In the genomic region with DNA sequence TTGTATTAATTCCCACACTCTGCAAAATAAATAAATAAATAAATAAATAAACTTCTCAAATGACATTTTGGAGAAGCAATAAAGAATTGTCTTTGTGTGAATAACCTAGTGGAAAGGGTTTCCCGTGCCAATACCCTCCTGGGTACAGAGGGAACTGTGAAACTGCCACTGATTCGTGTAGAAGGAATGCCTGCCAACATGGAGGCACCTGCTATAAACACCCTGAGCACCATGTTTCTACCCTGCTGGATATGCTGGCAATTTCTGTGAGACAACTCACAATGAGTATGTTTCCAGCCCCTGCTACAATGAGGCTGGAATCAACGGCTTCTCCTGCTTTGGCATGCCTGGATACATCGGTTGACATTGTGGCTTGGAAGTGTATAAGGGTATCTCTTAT, we compare ENCODE assay signal across 24 mouse cellular contexts.
DNase-seq lines count a peak whose midpoint lies in the region; ATAC-seq and TF ChIP-seq lines count a peak whose summit lies in the region.
"Had no signal": no experiment of that assay in that cellular context is flagged by ENCODE, and none has a peak within 500 bp of the region (broad histone marks: within the 10 kb centered on the region; RNA-seq: fewer than 3 reads in every experiment).

No protein-coding gene starts in this region.

- TF ChIP-seq CTCF in layer of hippocampus, adult 2 months (conservative IDR thresholded peaks at IDR 0.05) = no peak

- H3K36me3 ChIP-seq in intestine, embryonic 15.5 days = no peaks in the 10 kb centered on the region
- H3K36me3 ChIP-seq: embryonic facial prominence, embryonic 15.5 days; forebrain, embryonic 10.5 days; G1E; hindbrain, embryonic 12.5 days had no signal

- H3K27ac ChIP-seq in layer of hippocampus, adult 2 months = no peak overlapping the region
- H3K27ac ChIP-seq in intestine, embryonic 15.5 days = no peak overlapping the region
- H3K27ac ChIP-seq: embryonic facial prominence, embryonic 15.5 days; forebrain, embryonic 10.5 days; gastrocnemius, adult 2 months; hindbrain, embryonic 12.5 days had no signal

- H3K4me2 ChIP-seq in intestine, embryonic 15.5 days (replicated peaks) = no peak overlapping the region
- H3K4me2 ChIP-seq: embryonic facial prominence, embryonic 15.5 days; hindbrain, embryonic 12.5 days had no signal

- no peaks in the 10 kb centered on the region for H3K9me3 ChIP-seq in intestine, embryonic 15.5 days
- H3K9me3 ChIP-seq: embryonic facial prominence, embryonic 15.5 days; forebrain, embryonic 10.5 days; hindbrain, embryonic 12.5 days had no signal

- peak; percentile 52; the same call in 1 of the 2 replicates for ATAC-seq in frontal cortex, adult (ENCODE audit: low TSS enrichment)
- no peak for ATAC-seq in intestine, embryonic 15.5 days
- ATAC-seq: CD4-positive, CD25-positive, alpha-beta regulatory T cell, adult 4 months; forebrain, embryonic 16.5 days; hindbrain, embryonic 16.5 days; inflammation-experienced regulatory T-cells, adult 6 months had no signal

- H3K4me1 ChIP-seq in intestine, embryonic 15.5 days (replicated peaks) = no peaks in the 10 kb centered on the region
- H3K4me1 ChIP-seq: embryonic facial prominence, embryonic 15.5 days; forebrain, embryonic 10.5 days; hindbrain, embryonic 12.5 days had no signal

- no peaks in the 10 kb centered on the region for H3K27me3 ChIP-seq in intestine, embryonic 15.5 days (replicated peaks)
- H3K27me3 ChIP-seq: embryonic facial prominence, embryonic 15.5 days; hindbrain, embryonic 12.5 days had no signal

- WGBS in intestine, embryonic 15.5 days = 77% methylated on average over 4 of the region's 4 CpGs

- H3K9ac ChIP-seq in intestine, embryonic 15.5 days = no peak overlapping the region
- H3K9ac ChIP-seq: embryonic facial prominence, embryonic 15.5 days; hindbrain, embryonic 12.5 days had no signal

- no peak overlapping the region for H3K4me3 ChIP-seq in layer of hippocampus, adult 2 months
- H3K4me3 ChIP-seq in intestine, embryonic 15.5 days (replicated peaks) = no peak overlapping the region
- H3K4me3 ChIP-seq: embryonic facial prominence, embryonic 15.5 days; erythroblast, embryonic 14.5 days; forebrain, embryonic 10.5 days; gastrocnemius, adult 2 months; hindbrain, embryonic 12.5 days had no signal

- DNase-seq in cerebellum, postnatal 10 days = peak; percentile 13 to 54
- no peak for DNase-seq in cerebellum, adult 9-11 months
- DNase-seq in frontal cortex, postnatal 36 days (ENCODE audit: low spot score in 2 of 2) = no peak
- peak; percentile 8 to 16 for DNase-seq in layer of hippocampus, postnatal 10 days (ENCODE audit: low spot score in 2 of 2)
- DNase-seq in layer of hippocampus, adult 2 months (ENCODE audit: low spot score in 2 of 2) = no peak
- DNase-seq: adrenal gland, postnatal 10 days; B cell, adult 2 months; cerebellum, adult 8-10 months; embryo, embryonic 11 days; gastrocnemius, adult 2 months; gastrocnemius, postnatal 25 days; heart, postnatal 10 days; heart, postnatal 4 days had no signal

Comparison
In these comparisons a context has a peak if more than half of its experiments do, and no peak if none do; other contexts are left out.
1. DNase-seq: peak in cerebellum, postnatal 10 days (2 of 2) and layer of hippocampus, postnatal 10 days (2 of 2); none in cerebellum, adult 9-11 months (single experiment), frontal cortex, postnatal 36 days (0 of 2) and layer of hippocampus, adult 2 months (0 of 2).